Mouse (Mus musculus) hindbrain, embryonic 14.5 days (tissue): ENCODE data around the gene Pde4d. TPM values are rescaled to one million over a fixed set of nuclear protein-coding genes. Genes with fewer than 3 reads are reported as not detected.
A peak's percentile ranks its signal among the peaks of the same experiment; 100 is the strongest.

ENCODE experiments used
- ATAC-seq: fragments of 200-750 bp; cut with Nextera tagmentation; 2 replicates; pipeline ENCODE4 v1.8.0; 2017; ENCODE audit warnings: moderate number of reproducible peaks, mild to moderate bottlenecking, moderate TSS enrichment, moderate library complexity; ENCODE audit not compliant: low FRiP score
- DNase-seq: peaks from one replicate; pipeline ENCODE4 v3.0.0-alpha.2; 2015; ENCODE audit warnings: low spot score
- H3K27ac ChIP-seq: fragments of 300-500 bp; sonication (generic); 2 replicates; pipeline ENCODE4 v1.5.1; 2014; ENCODE audit warnings: mild to moderate bottlenecking, moderate library complexity
- H3K27me3 ChIP-seq: fragments of 300-500 bp; sonication (generic); 2 replicates; pipeline ENCODE4 v1.6.1; 2014; ENCODE audit warnings: mild to moderate bottlenecking, low read length, mixed read lengths; ENCODE audit not compliant: control insufficient read depth, insufficient read depth
- H3K36me3 ChIP-seq: fragments of 300-500 bp; sonication (generic); replicated peaks from 2 replicates; pipeline ENCODE4 v1.6.1; 2014; ENCODE audit not compliant: control insufficient read depth, insufficient read depth
- H3K4me1 ChIP-seq: fragments of 300-500 bp; sonication (generic); replicated peaks from 2 replicates; pipeline ENCODE4 v1.6.1; 2014; ENCODE audit warnings: antibody characterized with exemption, low read length, mixed read lengths; ENCODE audit not compliant: control insufficient read depth, insufficient read depth
- H3K4me2 ChIP-seq: fragments of 300-500 bp; sonication (generic); replicated peaks from 2 replicates; pipeline ENCODE4 v1.6.1; 2014; ENCODE audit warnings: mild to moderate bottlenecking, moderate library complexity
- H3K4me3 ChIP-seq: fragments of 300-500 bp; sonication (generic); replicated peaks from 2 replicates; pipeline ENCODE4 v1.5.1; 2014; ENCODE audit warnings: mild to moderate bottlenecking, low read length
- H3K9ac ChIP-seq: fragments of 300-500 bp; sonication (generic); 2 replicates; pipeline ENCODE4 v1.6.1; 2014
- H3K9me3 ChIP-seq: fragments of 300-500 bp; sonication (generic); 2 replicates; pipeline ENCODE4 v1.6.1; 2016; ENCODE audit warnings: low read length; ENCODE audit not compliant: control insufficient read depth
- WGBS: fragments of 180-500 bp; shearing (Covaris S2); extraction: QIAGEN DNeasy Blood & Tissue Kit; methylation state at CpG from one replicate; pipeline ENCODE4 v1.1.7; 2014; 5-methylcytosine and 5-hydroxymethylcytosine counted together
- polyA plus RNA-seq: library from polyadenylated mRNA; unstranded; fragments of >200 nt; fragmentation: Nextera tagmentation; extraction: Ambion mirVana; gene quantifications from 2 replicates; pipeline ENCODE4 v1.2.1, GENCODE M21; 2014

The Pde4d gene
- polyA plus RNA-seq, 1 experiment from 2014 or later = 23.2 TPM

DNA sequence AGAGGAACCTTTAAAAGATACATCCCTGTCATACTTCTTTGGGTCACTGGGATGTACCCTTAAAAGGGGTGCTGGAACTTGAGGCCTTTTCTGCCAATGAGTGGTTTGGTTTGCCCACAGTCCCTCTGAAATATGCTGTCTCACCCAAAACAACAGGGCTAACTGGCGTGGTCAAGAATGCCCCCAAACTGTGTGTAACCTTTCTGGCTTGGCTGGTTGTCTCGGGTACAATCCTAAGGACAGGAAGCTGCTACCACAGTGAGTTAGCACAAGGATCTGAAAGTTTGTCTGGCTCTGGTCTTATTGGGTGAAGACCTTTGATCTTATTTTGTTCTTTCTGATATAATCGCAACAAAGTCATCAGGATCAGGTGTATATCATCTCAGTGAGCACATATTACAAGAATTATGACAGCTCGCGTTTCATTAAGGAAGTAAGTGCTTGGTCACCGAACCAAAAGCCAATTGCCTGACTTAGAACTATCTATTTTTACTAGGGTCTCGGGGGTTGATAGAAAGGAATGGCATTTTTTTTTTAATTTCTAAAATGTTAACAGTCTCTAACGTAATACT lies 1165.6 kb downstream of the Pde4d start:
- no peaks in the 10 kb centered on the region for H3K36me3 ChIP-seq
- peaks cover 5% of the 10 kb centered on the region; the same call in 1 of the 2 replicates for H3K4me1 ChIP-seq
- no peak for ATAC-seq
- H3K4me2 ChIP-seq = no peak overlapping the region
- DNase-seq = no peak
- H3K9me3 ChIP-seq = no peaks in the 10 kb centered on the region
- H3K9ac ChIP-seq = no peak overlapping the region
- no peaks in the 10 kb centered on the region for H3K27me3 ChIP-seq
- 78% methylated on average over 8 of the region's 8 CpGs for WGBS
- no peak overlapping the region for H3K4me3 ChIP-seq
- no peak overlapping the region for H3K27ac ChIP-seq

DNA sequence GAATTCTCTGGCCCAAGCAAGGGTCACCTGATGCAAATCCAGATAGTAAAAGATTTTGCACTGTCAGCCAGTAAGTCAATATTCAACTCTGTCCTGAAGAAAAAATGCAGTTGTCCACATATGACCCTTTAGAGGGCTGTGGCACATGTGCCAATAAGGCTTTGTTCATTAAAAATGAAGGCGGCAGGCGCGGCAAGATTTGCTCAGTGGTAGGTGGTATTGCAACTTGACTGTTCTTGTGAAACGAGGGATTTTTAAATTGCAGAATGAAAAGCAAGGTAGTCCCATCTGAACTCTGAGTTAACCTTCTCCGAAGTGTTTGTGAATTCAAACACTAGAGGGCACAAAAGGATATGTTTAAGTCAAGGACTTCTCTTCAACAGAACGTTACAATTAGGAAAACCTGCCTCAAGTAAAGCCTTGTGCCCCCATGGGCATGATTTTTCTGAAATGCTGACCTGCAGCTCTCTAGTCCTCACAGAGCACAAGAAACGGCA lies 1166.1 kb downstream of the Pde4d start:
- H3K4me2 ChIP-seq = no peak overlapping the region
- no peak overlapping the region for H3K9ac ChIP-seq
- H3K36me3 ChIP-seq = no peaks in the 10 kb centered on the region
- ATAC-seq (no peak), DNase-seq (peak; percentile 73)
- no peaks in the 10 kb centered on the region for H3K9me3 ChIP-seq
- H3K27me3 ChIP-seq = no peaks in the 10 kb centered on the region
- H3K4me3 ChIP-seq = no peak overlapping the region
- peaks cover 5% of the 10 kb centered on the region; the same call in 1 of the 2 replicates for H3K4me1 ChIP-seq
- WGBS = 17% methylated on average over 7 of the region's 7 CpGs
- H3K27ac ChIP-seq = no peak overlapping the region

DNA sequence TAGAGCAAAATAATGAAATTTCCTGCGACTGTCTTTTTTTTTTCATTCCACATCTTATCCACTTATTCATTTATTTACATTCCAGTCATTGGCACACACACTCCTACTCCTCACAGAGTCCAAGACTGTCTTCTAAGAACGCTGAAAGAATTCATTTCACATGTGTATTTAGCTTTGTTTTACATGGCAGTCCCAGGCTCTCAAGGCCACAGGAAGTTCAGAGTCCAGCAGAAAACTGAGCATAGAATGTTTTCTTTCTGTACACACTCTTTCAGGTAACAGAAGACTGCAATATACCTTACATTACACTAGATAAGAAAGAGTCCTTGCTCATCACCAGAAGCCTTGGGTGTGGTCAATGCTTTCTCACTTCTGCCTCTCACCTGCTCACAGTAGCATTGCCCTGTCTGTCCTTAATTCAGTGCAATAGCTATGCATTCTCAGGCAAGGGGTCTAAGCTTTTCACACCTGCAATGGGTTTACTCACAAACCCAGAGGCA lies 1169.5 kb downstream of the Pde4d start:
- no peak for ATAC-seq

DNA sequence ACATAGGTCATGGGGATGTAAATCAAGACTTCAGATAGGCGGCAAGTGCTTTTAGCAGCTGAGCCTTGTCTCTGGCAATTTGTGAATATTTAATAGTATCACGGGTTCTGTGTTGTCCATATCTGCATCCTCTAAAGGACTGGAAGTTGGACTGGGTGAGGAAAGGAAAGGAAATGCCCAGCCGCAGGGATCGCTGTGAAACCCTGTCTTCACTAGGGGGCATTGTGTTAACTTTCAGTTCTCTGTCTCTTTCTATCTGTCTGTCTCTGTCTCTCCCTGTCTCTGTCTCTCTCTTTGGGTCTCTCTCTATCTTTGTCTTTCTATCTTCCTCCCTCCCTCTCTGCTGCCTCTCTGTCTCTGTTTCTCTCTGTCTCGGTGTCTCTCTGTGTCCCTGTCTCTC lies 1172.5 kb downstream of the Pde4d start:
- 71% methylated on average over 5 of the region's 5 CpGs for WGBS
- Histone ChIP-seq H3K4me2 (no peak overlapping the region), H3K9ac (no peak overlapping the region)

More for the DNA sequence above, 1169.5 kb downstream of the Pde4d start:
- Histone ChIP-seq H3K4me1 (no peaks in the 10 kb centered on the region; the same call in 1 of the 2 replicates), H3K4me3 (no peak overlapping the region), H3K9me3 (no peaks in the 10 kb centered on the region), H3K9ac (no peak overlapping the region), H3K27me3 (no peaks in the 10 kb centered on the region), H3K4me2 (no peak overlapping the region), H3K36me3 (no peaks in the 10 kb centered on the region), H3K27ac (no peak overlapping the region)
- no peak for DNase-seq
- WGBS = 75% methylated on average over 2 of the region's 2 CpGs

DNA sequence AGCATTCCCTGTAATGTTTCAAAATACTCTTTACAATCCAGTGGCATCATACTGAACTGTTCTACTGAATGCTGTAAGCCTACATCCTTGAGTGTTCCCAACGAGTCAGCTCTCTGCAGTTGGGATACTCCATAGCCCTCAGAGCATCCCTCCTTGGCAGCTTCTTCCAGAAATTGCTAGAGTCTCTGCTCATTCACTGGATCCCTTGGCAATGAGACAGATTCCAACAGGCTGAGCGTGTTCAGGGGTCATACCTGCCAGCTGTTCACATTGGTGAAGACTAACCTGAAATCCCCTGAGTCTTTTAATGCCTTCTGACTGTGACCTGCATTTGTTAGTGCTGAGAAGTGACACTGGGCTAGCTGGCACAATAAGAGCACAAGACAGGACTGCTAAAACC lies 1173.5 kb downstream of the Pde4d start:
- Histone ChIP-seq H3K9ac (no peak overlapping the region), H3K4me2 (no peak overlapping the region), H3K9me3 (no peaks in the 10 kb centered on the region), H3K27ac (no peak overlapping the region), H3K4me3 (no peak overlapping the region), H3K27me3 (no peaks in the 10 kb centered on the region), H3K36me3 (no peaks in the 10 kb centered on the region), H3K4me1 (no peaks in the 10 kb centered on the region)
- no peak for ATAC-seq
- WGBS = 76% methylated on average over 2 of the region's 2 CpGs
- DNase-seq = no peak

More for the DNA sequence above, 1172.5 kb downstream of the Pde4d start:
- Histone ChIP-seq H3K27me3 (no peaks in the 10 kb centered on the region), H3K9me3 (no peaks in the 10 kb centered on the region), H3K4me3 (no peak overlapping the region), H3K36me3 (no peaks in the 10 kb centered on the region), H3K4me1 (no peaks in the 10 kb centered on the region), H3K27ac (no peak overlapping the region)
- ATAC-seq (no peak), DNase-seq (no peak)

DNA sequence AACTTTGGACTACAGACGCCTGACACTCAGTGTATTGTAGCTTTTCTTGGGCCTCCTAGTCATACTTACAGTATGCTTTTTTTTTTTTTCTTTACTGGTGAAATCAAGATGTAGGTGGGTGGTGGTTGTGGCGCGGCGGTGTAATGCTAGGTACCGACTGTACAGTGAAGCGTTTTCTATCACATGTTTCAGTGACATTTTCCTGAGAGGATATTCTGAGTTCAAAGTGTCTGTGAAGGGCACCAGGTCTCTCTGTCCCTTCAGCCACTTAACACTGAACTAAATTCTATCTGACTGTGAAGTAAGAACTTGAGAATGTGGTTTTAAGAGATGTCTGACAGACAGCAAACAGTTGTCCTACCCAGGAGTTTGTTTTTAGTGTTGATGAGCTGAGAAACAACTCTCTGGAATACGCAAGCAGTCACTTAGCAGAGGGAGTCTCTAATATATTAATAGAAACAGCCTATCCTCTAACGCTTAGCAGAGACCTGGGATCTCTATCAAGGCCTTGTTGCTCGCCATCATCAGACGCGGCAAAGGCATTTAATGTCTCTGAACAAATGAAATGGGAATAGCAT lies 1175.1 kb downstream of the Pde4d start:
- DNase-seq (no peak), ATAC-seq (no peak)
- H3K4me2 ChIP-seq = no peak overlapping the region
- no peaks in the 10 kb centered on the region for H3K36me3 ChIP-seq
- no peak overlapping the region for H3K9ac ChIP-seq
- H3K4me3 ChIP-seq = no peak overlapping the region
- H3K9me3 ChIP-seq = no peaks in the 10 kb centered on the region
- no peak overlapping the region for H3K27ac ChIP-seq
- no peaks in the 10 kb centered on the region for H3K27me3 ChIP-seq
- H3K4me1 ChIP-seq = no peaks in the 10 kb centered on the region
- 88% methylated on average over 11 of the region's 11 CpGs for WGBS

DNA sequence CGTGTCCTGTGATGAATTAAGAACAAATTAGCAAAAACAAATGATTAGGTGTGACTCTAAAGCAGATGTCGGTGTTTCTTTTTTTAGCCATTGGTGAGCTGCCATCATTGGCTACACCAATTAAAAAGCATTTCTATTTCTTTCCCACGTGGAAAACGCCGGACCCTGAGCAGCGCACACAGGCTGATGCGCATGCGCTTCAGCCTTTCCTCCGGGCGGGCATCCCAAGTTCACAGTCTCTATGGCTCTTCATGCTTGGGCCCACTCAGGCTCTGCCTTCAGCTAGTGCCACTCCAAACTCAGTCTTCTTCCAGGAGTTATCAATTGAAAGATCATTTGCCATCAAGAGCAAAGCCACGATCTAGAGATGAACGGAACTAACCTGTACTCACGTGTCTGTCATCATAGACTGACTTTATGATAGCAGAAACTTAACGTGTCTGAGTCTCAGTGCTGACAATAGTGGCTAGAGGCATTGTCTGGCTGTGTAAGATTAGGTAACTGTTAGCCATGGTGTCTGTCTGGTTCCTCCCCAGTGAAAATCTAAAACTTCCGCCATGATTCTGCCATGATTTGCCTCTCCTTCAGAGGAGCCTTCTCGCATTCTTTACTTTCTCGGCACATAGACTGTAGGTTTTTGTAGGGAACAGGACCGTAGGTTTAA lies 1175.8 kb downstream of the Pde4d start:
- Histone ChIP-seq H3K9ac (no peak overlapping the region), H3K4me2 (no peak overlapping the region), H3K36me3 (no peaks in the 10 kb centered on the region), H3K4me3 (no peak overlapping the region), H3K27me3 (no peaks in the 10 kb centered on the region), H3K4me1 (no peaks in the 10 kb centered on the region), H3K27ac (no peak overlapping the region), H3K9me3 (no peaks in the 10 kb centered on the region)
- no peak for ATAC-seq
- no peak for DNase-seq
- 90% methylated on average over 18 of the region's 18 CpGs for WGBS

DNA sequence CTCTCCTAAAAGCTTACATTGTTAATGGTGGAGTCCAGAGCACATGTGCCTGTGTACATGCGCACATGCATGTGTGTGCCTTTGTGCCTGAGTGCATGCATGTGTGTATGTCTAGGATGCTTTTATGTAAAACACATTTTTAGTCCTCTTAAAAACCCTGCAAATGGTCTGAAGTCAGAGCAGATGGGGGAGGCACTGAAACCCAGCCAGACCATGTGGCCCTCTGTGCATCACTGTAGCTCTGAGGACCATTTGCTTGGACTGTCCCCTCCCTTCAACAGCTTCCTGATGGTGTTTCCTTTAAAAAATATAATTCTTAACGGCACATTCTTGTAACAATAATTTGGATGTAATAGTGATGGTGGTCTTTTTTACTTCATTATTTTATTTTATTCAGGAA lies 1177.5 kb downstream of the Pde4d start:
- WGBS = 90% methylated on average over 2 of the region's 2 CpGs
- DNase-seq (no peak), ATAC-seq (no peak)
- H3K9ac ChIP-seq = no peak overlapping the region
- H3K36me3 ChIP-seq = no peaks in the 10 kb centered on the region
- peaks cover 2% of the 10 kb centered on the region; the same call in 1 of the 2 replicates for H3K4me1 ChIP-seq
- no peaks in the 10 kb centered on the region for H3K27me3 ChIP-seq
- no peak overlapping the region for H3K4me2 ChIP-seq
- H3K27ac ChIP-seq = no peak overlapping the region
- H3K9me3 ChIP-seq = no peaks in the 10 kb centered on the region
- H3K4me3 ChIP-seq = no peak overlapping the region

DNA sequence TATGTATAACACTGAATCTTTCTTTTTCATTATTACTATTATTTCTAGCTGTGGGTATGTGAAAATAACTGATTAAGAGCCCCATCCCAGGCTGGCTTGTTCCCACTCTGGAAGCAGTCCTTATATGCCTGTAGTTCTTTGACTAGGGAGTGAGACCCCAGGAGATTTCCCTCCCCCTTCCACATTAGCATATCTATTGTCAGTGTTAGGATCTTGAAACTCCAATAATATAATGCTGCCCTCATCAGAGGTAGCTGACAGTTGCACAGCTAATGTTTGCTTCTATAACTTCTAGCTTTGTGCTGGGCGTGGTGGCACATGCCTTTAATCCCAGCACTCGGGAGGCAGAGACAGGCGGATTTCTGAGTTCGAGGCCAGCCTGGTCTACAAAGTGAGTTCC lies 1178.9 kb downstream of the Pde4d start:
- no peaks in the 10 kb centered on the region for H3K27me3 ChIP-seq
- no peak overlapping the region for H3K27ac ChIP-seq
- H3K9ac ChIP-seq = no peak overlapping the region
- ATAC-seq = no peak
- DNase-seq = no peak
- 90% methylated on average over 4 of the region's 4 CpGs for WGBS
- H3K4me2 ChIP-seq = no peak overlapping the region
- H3K4me3 ChIP-seq = no peak overlapping the region
- H3K36me3 ChIP-seq = no peaks in the 10 kb centered on the region
- H3K4me1 ChIP-seq = peaks cover 12% of the 10 kb centered on the region; the same call in 1 of the 2 replicates
- H3K9me3 ChIP-seq = no peaks in the 10 kb centered on the region
